Mouse (Mus musculus): ENCODE results near the gene Tbc1d15.
"Not testable (repeated sequence)": the region's sequence is repeated elsewhere in the genome, so short reads cannot be mapped to it uniquely, and the experiment has no call there.

Tbc1d15 gene

DNA sequence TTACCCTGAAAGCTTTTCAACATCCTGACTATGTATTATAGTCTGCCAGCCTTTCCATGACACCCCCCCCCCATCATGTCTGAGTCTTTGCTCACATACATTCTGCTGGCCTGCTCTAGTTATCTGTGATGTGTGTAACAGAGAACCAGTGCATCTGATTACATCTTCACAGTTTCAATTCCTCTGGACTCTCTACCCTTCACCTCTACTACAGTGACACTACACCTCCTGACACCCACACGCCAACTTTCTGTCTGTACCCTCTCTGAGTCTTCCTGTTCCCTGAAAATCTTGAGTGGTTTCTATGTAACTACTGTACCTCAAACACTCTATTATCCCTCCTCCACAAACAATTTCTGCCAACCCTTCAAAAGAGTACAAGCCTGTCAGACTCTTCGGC is 5.8 kb downstream of the Tbc1d15 start:
- no peak for DNase-seq (ENCODE audit: low read depth, low spot score)

DNA sequence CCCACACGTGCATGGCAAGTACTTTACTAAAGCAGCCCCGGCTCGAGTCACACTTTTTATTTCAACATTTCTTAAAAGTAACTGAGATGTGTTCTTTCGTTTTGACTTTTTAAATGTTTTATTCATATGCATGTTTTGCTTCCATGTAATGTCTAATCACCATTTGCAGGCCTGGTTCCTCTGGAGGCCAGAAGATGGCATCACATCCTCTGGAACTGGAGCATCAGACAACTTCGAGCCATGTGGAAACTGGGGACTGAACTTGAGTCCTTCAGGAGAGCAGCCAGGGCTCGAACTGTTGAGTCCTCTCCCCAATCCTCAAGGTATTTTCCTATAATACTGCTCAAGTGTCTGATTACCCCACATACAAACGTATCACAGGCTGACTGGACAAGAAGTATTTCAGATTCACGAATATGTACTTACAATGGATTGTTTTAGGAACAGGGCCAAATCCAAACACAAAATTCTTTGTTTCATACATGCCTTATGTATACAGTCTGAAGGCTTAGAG is 10.1 kb downstream of the Tbc1d15 start:
- no peak for DNase-seq (ENCODE audit: low read depth, low spot score)

DNA sequence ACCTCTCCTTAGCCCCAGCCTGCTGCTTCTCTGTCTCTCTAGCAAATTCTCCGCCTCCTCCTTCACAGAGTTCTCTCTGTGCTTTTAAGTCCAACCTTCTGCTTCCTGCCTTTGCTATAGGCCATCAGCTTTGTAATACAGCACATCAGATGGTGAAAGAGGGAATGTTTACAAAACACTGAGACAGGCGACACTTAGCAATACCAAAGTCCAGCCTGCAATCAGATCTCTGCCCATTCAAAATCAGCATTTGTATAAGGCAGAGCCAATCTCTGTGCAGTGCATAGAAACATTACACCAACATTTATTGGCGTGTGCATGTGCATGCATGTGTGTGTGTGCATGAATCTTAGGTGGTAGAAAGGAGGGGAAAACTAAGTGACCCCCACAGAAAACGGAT is 13.3 kb downstream of the Tbc1d15 start:
- DNase-seq (ENCODE audit: low read depth, low spot score) = no peak

DNA sequence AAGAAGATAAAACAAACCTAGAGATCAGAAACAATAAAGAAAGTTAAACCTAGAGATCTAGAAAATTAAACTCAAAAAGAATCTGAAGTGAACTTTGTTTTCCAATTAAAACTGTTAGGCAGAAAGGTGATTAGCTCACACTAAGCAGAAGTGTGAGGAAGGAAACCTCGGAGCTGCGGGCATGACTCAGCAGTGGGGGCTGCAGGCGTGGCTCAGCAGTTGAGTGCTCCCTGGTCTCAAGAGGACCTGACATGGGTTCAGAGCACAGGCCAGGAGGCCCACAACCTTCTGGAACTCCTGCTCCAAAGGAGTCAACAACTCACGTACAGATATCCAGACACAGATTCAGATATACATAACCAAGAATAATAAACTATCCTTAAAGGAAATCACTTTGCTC is 14.5 kb downstream of the Tbc1d15 start:
- no peak for DNase-seq (ENCODE audit: low read depth, low spot score)

DNA sequence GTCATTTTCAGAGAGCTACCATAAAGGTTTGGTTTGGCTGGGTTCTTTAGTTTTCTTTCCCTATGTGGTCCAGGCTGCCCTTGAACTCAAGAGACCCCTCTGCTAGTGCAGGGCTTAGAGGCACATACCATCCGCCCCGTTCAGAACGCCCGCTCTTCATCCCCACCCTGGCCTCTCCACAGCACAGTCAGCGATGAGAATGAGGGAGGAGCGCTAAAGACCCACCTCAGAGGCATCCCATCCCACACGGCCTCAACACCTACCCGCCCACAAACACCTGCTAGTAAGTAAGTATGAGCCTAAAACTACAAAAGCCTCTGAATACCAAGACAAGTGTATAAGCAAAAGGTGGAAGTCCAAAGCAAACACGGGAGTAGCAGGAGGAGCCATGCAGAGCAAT is 15.8 kb downstream of the Tbc1d15 start:
- no peak for DNase-seq (ENCODE audit: low read depth, low spot score)

DNA sequence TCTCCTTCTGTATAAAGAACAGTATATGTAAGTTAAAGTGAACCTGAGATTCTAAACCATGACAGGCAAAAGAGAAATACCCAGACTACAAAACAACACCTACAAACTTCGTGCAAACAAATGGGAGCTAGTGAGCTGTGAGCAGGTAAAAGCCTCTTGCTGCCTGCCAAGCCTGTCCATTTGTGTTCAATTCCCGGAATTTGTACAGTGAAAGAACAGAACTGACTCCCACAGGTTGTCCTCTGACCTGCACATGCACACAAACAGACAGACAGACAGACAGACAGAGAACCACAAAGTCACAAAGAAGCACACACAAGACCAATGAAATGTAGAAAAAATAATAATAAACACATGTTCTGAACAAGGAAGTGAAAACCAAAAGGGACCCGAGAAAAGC is 17.5 kb downstream of the Tbc1d15 start:
- no peak for DNase-seq (ENCODE audit: low read depth, low spot score)

DNA sequence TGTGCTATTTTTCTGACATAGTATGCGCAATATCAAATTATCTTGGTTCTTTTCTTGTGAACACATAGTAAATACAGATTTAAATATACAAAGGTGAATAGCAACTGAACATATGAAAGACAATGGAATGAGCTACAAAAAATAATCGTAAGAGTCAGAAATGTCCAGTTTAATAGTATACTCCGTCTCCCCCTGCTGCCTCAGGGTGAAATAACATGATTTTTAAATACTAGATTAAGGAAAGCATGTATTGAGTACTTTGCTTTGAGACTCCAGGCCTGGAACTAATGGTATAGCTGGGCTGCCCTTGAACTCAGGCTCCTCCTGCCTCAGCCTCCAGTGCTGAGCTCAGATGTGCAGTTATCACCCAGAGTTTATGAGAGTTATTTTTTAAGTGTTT is 18.8 kb downstream of the Tbc1d15 start:
- no peak for DNase-seq (ENCODE audit: low read depth, low spot score)

DNA sequence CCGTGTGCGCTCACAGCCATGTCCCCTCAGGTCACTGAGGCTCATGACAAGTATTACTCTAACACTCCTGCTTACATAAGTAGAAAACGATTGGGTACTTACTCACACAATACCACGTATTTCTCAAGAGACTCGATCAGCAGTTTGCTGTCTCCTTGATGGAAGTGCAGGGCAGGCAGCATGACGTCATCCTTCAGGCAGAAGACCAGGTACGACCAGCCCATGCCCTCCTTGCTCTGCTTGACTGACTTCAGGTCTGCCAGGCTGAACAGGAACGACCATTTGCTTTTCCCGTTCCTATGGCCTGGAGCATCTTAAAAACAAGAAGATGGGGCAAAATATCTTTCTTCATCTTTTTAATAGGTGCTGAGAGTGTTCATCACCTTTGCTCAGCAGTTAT is 22.2 kb downstream of the Tbc1d15 start:
- DNase-seq (ENCODE audit: low read depth, low spot score) = no peak

DNA sequence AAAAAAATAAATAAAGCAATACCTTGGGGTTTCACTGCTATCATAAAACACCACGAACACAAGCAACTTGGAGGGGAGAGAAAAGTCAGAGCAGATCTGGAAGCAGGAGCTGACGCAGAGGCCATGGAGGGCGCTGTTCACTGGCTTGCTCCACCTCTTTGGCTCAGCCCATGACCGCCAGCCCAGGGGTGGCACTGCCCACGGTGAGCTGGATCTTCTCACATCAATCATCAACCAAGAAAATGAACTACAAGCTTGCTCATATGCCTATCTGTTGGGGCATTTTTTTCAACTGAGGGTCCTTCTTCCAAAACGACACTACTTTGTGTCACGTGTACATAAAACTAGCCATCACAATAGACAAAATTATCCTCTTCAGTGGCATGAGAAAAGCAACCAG is 24.7 kb downstream of the Tbc1d15 start:
- DNase-seq (ENCODE audit: low read depth, low spot score) = no peak

DNA sequence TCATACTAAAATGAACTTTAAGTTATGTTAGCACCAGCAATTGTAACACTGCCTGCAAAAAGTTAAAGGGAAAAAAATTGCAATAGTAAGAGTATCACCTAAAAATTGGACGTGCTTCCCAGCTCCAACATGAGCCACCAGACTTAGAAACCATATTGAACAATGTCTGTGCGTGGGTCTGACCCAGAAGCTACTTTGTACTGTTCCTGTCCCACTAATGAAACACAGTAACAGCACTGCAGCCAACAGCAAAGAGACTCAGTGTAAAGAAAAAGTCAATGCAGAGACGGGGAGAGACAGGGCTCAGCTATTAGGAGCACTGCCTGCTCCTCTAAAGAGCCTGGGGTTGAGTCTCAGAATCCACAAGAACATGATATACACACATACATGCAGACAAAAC is 27.4 kb downstream of the Tbc1d15 start:
- peak; percentile 16 for DNase-seq (ENCODE audit: low read depth, low spot score)

DNA sequence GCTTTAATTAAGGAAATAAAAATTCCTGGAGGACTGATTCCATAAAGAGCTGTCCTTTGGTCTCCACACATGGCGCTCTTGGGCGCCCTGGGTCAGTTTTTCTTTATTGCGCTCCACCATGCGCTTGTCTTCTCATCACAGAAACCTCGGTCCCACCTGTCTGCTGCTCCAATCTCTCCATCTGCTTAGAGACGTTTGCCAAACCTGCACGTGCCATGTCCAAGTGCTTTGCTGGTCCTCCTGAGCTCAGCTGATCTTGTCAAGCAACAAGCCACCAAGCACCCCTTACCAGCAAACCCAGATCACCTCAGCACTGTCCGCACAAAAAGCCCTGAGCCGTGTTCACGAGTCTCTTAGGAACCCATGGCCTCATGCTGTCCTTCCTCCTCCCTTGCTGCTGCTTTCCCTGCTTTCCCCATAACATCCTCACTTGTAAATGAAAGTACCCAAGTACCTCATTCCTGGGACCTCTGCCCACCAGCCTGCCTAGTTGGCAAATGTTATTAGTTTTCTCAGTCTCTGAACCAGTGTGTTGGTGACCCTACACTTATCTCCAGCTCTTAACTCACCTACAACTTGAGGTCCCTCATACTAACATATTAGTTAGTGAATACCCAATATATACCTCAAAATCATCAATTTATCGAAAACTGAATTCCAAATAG is 38.2 kb downstream of the Tbc1d15 start:
- DNase-seq (ENCODE audit: low read depth, low spot score) = no peak

DNA sequence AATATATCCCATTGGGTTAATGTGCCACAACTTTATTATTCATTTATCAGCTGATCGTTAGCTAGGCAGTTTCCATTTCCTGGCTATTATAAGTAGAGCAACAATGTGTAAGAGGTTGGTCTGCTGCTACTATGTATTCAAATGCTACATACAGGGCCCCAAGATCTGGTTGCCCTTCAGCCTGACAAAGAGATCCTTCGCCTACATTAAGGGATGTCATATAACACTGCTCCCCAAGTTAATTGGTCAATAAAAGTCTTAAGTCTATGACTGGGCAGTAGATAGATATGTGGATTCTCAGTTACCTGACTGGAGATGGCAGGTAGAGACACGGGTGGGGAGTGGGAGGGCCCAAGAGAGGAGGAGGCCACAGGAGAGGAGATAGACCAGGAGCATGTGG is 45.4 kb downstream of the Tbc1d15 start:
- no peak for DNase-seq (ENCODE audit: low read depth, low spot score)

DNA sequence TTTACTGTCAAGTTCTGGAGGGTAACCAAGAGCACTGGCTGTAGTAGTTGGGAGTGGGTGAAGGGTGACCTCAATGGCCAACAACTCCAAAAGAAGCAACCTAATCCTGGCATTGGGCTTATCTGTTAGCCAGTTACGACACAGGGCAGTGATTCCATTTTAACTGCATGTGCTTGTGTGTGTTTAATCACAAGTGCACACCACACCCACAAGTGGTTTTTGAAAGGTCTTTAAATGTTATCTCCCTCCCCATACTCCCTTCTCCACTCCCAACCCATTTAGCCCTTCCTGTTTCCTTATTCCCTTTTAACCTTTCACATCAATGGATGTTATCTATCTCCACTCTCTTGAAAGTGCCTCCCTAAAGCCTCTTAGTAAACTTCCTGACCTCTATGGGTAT is 46.0 kb downstream of the Tbc1d15 start:
- DNase-seq (ENCODE audit: low read depth, low spot score) = no peak

DNA sequence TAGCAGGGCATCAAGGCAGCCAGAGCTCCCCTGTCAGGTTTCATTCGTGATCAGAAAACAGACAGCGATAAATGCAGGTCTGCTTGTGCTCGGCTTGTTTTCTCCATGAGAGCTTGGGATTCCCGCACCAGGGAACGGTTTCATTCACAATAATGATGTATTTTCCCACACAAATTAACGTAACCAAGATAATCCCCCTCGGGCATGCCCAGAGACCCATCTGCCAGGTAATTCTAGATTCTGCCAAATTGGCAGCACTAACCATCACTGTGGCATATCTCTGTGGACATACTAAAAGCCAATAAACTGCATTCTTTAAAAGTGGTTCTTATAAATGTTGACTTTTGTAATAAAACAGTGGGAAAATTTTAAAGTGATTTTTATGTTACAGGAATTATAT is 60.1 kb downstream of the Tbc1d15 start:
- DNase-seq (ENCODE audit: low read depth, low spot score) = no peak

DNA sequence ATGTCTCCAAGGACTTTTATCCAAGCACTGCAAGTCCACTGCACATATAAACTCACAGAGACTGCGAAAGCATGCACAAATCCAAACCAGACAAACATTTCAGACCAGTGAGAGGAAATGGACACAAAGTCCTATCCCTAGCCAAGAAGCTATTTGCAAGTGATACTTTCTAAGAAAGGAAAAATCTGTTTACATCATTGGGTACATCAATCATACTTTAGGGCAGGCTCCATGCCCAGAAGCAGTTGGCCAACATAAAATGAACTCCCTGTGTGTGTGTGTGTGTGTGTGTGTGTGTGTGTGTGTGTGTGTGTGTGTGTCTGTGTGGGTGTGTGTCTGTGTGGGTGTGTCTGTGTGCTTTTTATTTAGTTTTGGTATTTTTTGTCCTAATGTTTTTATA is 63.9 kb downstream of the Tbc1d15 start:
- no peak for DNase-seq (ENCODE audit: low read depth, low spot score)

DNA sequence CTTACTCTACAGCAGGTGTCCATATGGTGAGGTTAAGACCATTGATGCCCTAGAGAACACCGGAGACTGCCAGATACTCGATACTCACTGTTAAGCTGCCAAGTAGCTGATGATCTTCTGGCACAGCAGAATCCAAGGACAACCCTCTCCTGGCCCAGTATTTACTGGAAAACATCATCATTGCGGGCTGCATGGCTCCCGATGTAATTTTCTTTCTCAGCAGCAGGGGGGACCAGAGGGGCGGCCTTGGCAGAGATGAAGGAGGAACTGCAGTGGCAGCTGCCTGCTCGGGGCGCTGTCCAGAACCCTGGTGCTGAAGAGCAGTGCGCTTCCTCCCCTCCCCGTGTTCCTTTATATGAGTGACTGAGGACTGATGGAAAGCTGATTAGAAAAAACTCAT is 66.6 kb downstream of the Tbc1d15 start, which contains the start of gene Tph2:
Gene Tph2, minus strand, starts transcription at position 326 of the 400 bp plus-strand sequence.
- no peak for DNase-seq (ENCODE audit: low read depth, low spot score)

DNA sequence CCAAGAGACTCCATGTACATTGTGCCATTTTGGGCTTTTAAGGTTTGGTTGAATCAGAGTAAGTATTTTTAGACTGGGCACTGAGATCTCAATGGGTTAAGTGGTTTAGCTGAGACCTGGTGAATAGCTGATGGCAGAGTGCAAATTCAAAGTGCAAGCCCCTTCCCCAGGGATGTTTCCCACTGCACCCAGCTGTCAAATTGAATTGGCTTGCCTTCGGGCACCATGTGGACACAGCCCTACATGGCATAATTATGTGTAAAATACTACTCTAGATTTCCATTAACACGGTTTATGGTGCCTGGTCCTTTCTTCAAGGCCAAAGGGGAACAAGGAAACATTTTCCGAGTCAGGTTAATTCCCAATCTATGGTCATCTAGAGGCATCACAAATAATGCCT is 70.2 kb downstream of the Tbc1d15 start:
- DNase-seq (ENCODE audit: low read depth, low spot score) = no peak

DNA sequence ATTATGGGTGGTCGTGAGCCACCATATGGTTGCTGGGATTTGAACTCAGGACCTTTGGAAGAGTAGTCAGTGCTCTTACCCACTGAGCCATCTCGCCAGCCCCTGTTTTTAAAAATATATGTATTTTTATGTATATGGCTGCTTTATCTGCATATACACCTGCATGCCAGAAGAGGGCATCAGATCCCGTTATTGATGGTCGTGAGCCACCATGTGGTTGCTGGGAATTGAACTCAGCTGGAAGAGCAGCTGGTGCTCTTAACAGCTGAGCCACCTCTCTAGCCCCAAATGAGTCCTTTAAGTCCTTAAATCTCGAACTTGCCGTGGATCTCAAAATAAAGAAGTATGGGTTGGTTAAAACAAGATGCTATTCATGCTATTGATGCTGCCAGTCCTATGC is 73.2 kb downstream of the Tbc1d15 start:
- DNase-seq (ENCODE audit: low read depth, low spot score) = not testable (repeated sequence)

DNA sequence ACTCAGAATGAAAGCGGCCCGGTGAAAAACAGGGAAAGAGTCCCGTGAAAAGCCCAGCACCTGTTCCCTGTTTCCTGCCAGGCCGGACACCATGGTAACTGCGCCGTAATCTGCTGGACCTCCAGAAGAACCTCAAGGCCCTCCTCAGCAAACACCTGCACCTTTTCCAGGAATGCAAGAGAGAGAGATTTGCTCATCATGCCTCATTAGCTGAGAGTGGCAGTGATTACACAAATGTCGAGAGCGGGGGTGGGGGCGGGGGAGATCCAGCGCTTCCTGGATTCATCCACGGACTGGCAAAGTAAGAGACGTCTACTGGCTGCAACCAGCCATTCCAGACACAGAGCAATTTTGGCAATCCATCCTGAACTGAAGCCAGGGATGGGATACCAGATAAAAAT is 75.7 kb downstream of the Tbc1d15 start:
- DNase-seq (ENCODE audit: low read depth, low spot score) = peak; percentile 27

DNA sequence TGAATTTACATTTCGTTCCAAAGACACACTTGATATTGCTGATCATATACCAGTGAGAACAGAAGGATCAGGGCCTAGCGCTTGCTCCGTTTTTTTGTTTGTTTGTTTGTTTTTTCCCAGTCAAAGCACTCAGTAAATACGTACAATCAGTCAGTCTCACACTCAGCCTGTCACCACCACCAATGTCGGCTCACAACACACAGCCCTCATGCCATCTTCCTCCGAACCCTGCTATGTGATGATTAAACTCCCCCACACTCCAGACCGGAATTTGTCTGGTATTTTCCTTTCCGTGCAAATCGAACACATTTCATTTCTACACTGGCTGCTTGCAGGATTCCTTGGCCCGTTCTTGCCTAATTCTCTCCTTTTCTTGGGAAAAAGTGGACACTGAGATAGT is 77.9 kb downstream of the Tbc1d15 start:
- DNase-seq (ENCODE audit: low read depth, low spot score) = no peak

DNA sequence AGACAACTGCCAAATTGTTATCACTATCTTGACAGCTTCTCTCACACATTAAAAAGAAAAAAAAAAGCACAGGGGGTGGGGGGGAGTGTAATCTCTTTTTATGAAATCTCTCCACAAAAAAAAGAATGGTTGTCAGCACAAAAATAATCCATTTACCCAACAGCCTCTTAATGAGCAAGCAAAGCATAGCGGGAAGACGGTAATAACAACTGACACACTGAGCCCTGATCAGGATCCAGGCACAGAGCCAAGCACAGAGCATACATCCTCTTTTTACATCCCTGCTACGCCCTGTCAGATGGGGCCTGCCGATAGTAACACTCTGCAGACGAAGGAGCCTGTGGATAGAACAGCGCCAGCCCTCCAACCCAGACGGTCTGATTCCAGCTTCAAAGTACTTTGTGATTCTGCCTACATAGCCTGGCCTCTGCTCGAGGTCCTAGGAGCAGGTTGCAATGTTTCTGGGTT is 79.9 kb downstream of the Tbc1d15 start:
- DNase-seq (ENCODE audit: low read depth, low spot score) = peak; percentile 23

DNA sequence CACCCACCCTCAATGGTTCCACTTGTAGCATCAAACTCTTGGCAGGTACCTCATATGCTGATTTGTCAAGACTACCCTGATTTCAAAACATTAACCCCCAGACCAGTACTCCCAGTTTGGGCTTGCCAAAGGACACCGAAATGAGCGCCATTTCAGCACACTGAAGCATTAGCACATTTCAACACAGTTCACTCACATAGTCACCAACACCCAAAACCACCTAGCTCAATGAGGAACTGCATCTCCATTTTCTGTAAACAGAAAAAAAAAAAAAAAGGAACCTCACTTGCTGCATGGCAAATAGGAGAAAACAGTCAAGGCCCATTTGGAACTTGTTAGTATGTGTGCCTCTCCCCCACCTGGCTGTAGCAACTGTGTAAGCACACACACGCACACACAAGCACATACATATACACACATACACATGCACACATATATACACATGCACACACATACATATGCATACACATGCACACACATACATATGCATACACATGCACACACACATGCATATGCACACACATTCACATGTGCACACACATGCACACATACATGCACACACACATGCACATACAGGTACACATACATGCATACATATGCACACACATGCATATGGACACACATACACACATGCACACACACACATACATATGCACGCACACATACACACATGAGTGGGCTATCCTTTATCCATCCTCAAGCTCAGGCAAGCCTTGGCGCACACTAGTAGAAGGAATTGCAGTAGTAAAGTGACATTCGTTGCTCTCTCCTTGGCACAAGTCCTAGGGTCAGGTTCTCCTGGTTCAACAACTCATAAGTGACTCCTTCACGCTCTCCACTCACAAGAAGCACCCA is 80.5 kb downstream of the Tbc1d15 start:
- no peak for DNase-seq (ENCODE audit: low read depth, low spot score)

DNA sequence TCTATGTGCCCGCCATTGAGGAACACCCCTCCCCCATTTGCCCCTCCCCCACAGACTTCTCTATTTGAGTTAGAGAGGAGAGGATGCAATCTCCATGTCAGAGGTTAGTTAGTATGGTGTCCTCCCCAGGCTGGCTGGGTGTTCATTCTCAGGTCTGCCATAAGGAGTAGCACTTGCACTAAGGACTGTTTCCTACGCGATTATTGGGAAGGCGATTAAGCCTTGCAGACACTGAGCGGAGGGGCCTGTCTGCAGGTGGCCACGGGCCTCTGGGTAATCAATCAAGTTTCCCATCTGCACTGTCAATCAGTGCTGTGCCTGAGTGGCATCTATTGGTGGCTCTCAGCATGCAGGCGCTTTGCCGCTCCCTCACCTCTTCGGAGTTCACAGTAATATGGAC is 81.9 kb downstream of the Tbc1d15 start:
- DNase-seq (ENCODE audit: low read depth, low spot score) = no peak

Measured in telencephalon, adult 2 months (tissue).